Mouse (Mus musculus): Measurements from ENCODE around the gene Fam208b. TPM values are rescaled to one million over a fixed set of nuclear protein-coding genes. Genes with fewer than 3 reads are reported as not detected.

The Fam208b gene
- polyA plus RNA-seq (2012; ENCODE audit: insufficient read depth, insufficient read length, missing spikeins), result 8.1 and 12.9 TPM in 2 replicates

DNA sequence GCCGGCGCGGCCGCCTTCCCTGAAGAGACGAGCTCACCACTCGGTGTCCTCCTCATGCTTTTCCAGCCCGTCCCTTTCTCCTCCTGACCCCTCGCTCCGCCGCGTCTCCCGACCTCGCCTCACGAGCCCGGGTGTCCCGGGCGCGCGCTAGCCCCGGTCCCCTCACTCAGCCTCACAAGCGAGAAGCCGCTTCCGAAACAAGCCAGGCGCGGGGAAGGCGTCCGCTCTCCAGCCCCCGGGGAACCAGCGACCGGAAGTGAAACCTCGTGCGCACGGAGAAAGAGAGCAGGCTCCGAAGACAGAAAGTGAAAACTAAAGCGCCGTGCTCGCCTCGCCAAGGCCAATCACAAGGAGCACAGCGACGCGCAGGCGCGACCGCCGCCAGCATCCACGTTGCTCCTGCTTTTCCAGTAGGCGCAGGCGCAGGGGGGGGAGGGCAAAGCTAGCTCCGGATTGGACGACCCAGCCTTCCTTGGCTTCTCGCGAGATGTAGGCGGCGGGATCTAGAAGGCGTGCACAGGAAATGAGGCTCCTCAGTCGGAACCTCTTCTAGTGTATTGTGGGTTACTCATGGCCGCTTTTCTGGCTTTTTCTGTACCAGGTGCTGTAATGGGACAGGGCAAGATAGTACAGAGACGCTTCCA, at the start of gene Fam208b:
TSS of gene Fam208b (minus strand) at position 314 of the 644 bp plus-strand sequence.
- no peak for TF ChIP-seq CTCF (IDR thresholded peaks at IDR 0.05; ENCODE audit: low read depth, low read length)
- no peak for TF ChIP-seq POLR2A (IDR thresholded peaks at IDR 0.05; ENCODE audit: borderline replicate concordance, low read depth, low read length)
- H3K4me3 ChIP-seq (ENCODE audit: insufficient read depth, low read length), result peak within 1 kb of the TSS; percentile 99
- 0 out of 2 replicates have a peak, but pooled peaks cover 2% of the 10 kb centered on the region for H3K4me1 ChIP-seq (ENCODE audit: control insufficient read depth, insufficient read depth, low read length)
- H3K27ac ChIP-seq (ENCODE audit: insufficient read depth, low read depth, low read length), result peak within 1 kb of the TSS; percentile 81

DNA sequence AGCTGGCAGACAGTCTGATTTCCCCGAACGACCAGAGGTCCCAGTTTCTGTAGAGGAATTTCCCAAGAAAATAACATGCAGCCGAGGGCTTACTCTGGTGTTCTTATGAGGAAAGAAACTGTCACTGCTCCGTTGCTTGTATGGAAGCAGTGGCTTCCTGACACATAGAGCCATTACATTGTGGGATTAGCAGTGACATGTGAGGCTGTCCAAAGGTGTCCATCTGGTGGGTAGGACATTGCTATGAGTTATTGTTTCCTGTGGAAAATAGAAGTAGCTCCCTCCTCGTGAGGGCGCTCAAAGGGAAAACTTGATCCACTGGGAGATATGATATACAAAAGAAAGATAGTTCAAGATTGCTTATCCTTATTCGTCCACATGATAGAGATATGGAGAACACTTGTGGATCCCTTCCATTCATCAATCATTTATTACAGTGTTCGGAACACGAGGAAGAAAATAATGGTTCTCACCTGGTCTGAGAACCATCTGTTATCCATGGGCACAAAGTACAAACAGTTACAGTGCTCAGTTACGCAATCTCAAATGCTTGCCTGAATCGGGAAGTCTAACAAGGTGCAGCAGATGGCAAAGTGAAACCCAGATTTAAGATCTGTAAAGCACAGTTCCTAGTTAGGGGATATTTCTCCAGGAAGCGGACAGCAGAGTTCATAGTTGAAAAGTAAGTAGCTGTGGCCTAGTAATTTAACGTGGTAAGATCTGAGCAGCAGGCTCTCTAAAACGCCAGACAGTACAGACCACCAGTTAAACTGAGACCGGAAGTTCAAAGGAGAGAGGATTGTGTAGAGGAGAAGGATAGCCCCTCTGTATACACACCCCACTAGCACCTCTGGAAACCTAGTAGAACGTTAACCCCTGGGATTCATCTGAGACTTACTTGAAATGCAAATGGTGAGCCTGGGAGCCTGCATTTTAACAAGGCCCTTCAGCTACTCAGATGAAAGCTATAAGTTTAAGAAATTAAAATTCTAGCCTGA, 48.6 kb upstream of the Fam208b start:
- TF ChIP-seq CTCF (IDR thresholded peaks at IDR 0.05; ENCODE audit: low read depth, low read length) (no peak), POLR2A (IDR thresholded peaks at IDR 0.05; ENCODE audit: borderline replicate concordance, low read depth, low read length) (no peak)
- Histone ChIP-seq H3K27ac (ENCODE audit: insufficient read depth, low read depth, low read length) (no peak overlapping the region), H3K4me1 (ENCODE audit: control insufficient read depth, insufficient read depth, low read length) (no peaks in the 10 kb centered on the region), H3K4me3 (ENCODE audit: insufficient read depth, low read length) (no peak overlapping the region)

DNA sequence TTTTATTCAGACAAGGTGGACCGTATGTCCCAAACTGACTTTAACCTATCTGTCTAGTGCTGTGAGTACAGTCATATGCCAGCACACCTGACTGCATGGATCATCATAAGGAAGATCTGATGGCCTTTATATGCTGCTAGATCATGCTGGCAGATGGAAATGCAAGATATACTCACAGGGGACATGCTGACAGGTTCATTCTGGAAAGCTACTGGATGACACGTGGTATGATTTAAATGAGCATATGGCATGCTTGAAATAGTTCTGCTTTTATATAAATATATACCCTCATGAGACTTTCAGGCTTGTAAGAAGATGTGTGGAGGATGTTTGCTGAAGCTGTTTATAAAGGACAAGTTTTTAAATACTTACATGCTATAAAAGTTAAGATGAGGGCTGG, 43.5 kb upstream of the Fam208b start:
- H3K4me3 ChIP-seq (ENCODE audit: insufficient read depth, low read length), result no peak overlapping the region
- TF ChIP-seq CTCF (IDR thresholded peaks at IDR 0.05; ENCODE audit: low read depth, low read length), result no peak
- no peak overlapping the region for H3K27ac ChIP-seq (ENCODE audit: insufficient read depth, low read depth, low read length)
- H3K4me1 ChIP-seq (ENCODE audit: control insufficient read depth, insufficient read depth, low read length), result no peaks in the 10 kb centered on the region

DNA sequence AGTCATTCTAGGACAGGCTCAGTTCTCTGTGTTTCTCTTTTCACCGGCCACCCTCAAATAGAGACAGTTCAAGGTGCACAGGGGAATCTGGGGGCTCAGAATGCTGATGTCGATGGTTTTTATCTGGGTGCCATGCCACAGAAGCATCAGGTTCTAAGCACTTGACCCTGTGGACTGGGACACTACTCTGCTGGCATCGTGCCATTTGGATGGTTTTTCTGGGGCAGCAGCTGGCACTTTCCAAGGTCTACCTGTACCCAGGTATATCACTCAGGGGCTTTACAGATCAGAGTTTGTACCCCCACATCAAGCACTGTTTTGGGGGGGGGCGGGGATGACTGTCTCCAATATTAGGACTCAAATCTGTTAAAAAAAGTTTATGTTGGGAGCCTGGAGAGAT, 39.7 kb upstream of the Fam208b start:
- TF ChIP-seq CTCF (IDR thresholded peaks at IDR 0.05; ENCODE audit: low read depth, low read length) (no peak), POLR2A (IDR thresholded peaks at IDR 0.05; ENCODE audit: borderline replicate concordance, low read depth, low read length) (no peak)

DNA sequence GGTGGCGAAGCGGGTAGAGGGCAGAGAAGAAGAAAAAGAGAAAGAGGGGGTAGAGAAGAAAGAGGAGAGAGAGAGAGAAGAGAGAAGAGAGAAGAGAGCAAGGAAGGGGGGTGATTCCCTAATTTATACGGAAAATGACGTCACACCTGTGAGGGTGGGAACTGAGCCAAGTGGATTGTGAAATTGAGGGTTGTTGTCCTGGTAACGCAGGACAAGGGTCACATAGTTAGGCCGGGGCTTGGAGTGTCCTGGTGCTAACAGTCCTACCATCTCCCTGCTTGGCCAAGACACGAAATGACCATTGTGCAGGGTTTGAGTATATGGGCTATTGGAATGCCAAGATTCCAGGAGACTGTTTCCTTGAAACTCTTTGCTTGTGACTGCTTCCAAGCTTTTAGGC, 35.7 kb upstream of the Fam208b start:
- H3K4me3 ChIP-seq (ENCODE audit: insufficient read depth, low read length), result no peak overlapping the region
- no peaks in the 10 kb centered on the region for H3K4me1 ChIP-seq (ENCODE audit: control insufficient read depth, insufficient read depth, low read length)
- no peak overlapping the region for H3K27ac ChIP-seq (ENCODE audit: insufficient read depth, low read depth, low read length)
- TF ChIP-seq CTCF (IDR thresholded peaks at IDR 0.05; ENCODE audit: low read depth, low read length) (no peak), POLR2A (IDR thresholded peaks at IDR 0.05; ENCODE audit: borderline replicate concordance, low read depth, low read length) (no peak)

More for the DNA sequence above, 39.7 kb upstream of the Fam208b start:
- H3K27ac ChIP-seq (ENCODE audit: insufficient read depth, low read depth, low read length), result no peak overlapping the region
- no peak overlapping the region for H3K4me3 ChIP-seq (ENCODE audit: insufficient read depth, low read length)
- no peaks in the 10 kb centered on the region for H3K4me1 ChIP-seq (ENCODE audit: control insufficient read depth, insufficient read depth, low read length)

DNA sequence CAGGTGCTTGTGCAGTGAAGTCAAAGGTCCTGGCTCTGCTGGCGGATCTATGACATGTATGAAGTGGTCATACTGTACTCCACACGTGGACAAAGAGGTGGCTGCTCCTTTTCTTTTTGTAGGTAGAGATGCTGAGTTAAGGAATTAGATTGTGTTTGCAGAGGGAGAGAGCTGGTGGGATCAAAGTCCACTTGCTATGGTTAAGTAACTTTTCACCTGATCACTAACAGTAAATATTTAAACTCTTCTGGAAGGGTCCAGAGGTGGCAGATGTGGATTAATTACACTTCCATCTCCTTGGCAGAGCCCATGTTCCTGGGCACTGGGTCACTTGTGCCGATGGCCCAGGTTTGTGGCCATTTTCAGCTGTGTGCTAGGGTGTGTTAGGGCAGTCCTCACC, 35.0 kb upstream of the Fam208b start:
- no peak overlapping the region for H3K27ac ChIP-seq (ENCODE audit: insufficient read depth, low read depth, low read length)
- TF ChIP-seq CTCF (IDR thresholded peaks at IDR 0.05; ENCODE audit: low read depth, low read length) (no peak), POLR2A (IDR thresholded peaks at IDR 0.05; ENCODE audit: borderline replicate concordance, low read depth, low read length) (no peak)
- H3K4me1 ChIP-seq (ENCODE audit: control insufficient read depth, insufficient read depth, low read length), result no peaks in the 10 kb centered on the region
- no peak overlapping the region for H3K4me3 ChIP-seq (ENCODE audit: insufficient read depth, low read length)

DNA sequence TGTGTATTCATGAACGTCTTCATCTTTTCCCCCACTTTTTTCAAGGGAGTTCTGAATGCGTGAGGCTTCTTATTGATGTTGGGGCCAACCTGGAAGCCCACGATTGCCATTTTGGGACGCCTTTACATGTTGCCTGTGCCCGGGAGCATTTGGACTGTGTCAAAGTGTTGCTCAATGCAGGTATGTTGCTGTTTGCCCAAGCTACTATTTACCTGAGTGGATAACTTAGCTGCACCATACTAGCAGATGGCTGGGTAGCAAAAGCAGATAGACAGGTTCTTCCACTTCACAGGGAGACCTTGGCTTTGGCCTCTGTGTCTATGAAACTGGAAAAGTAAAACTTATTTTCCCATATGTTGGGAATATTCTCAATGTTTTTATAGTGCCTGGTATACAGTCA, 34.0 kb upstream of the Fam208b start:
- no peak for TF ChIP-seq CTCF (IDR thresholded peaks at IDR 0.05; ENCODE audit: low read depth, low read length)
- TF ChIP-seq POLR2A (IDR thresholded peaks at IDR 0.05; ENCODE audit: borderline replicate concordance, low read depth, low read length), result no peak
- H3K27ac ChIP-seq (ENCODE audit: insufficient read depth, low read depth, low read length), result no peak overlapping the region

DNA sequence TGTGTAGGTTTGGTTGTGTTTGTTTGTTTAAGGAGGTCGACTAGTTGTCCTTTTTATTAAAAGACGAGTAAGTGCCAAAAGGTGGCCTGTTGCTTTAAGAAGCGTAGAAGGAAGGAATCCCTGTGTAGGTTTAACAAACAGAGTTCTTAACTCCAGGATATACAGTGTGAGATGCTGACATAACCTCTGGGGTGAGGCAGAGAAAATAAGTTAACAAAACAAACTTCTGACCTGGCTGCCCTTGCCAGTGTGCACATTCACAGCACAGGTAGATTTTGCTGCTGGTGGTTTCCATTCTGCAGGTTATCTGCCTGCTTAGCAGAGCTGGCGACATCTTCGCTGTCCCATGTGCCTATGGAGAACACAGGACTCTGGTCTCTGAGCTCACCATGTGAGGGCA, 31.6 kb upstream of the Fam208b start:
- Histone ChIP-seq H3K4me1 (ENCODE audit: control insufficient read depth, insufficient read depth, low read length) (no peaks in the 10 kb centered on the region), H3K4me3 (ENCODE audit: insufficient read depth, low read length) (no peak overlapping the region), H3K27ac (ENCODE audit: insufficient read depth, low read depth, low read length) (no peak overlapping the region)
- TF ChIP-seq POLR2A (IDR thresholded peaks at IDR 0.05; ENCODE audit: borderline replicate concordance, low read depth, low read length) (no peak), CTCF (IDR thresholded peaks at IDR 0.05; ENCODE audit: low read depth, low read length) (no peak)

More for the DNA sequence above, 34.0 kb upstream of the Fam208b start:
- Histone ChIP-seq H3K4me1 (ENCODE audit: control insufficient read depth, insufficient read depth, low read length) (no peaks in the 10 kb centered on the region), H3K4me3 (ENCODE audit: insufficient read depth, low read length) (no peak overlapping the region)

DNA sequence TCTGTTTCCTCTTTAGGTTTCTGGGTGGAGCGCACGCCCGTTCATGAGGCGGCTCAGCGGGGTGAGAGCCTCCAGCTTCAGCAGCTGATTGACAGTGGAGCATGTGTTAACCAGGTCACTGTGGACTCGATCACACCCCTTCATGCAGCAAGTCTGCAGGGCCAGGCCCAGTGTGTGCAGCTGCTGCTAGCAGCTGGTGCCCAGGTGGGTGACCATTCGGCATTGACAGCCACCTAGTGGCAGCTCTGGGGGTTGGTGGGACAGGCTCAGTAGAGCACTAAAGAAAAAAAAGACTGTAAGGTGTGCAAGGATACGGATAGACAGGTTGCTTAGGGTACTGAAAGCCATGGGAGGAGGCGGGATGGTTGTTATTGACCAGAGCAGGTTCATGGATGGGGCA, 31.1 kb upstream of the Fam208b start:
- no peak overlapping the region for H3K27ac ChIP-seq (ENCODE audit: insufficient read depth, low read depth, low read length)
- H3K4me1 ChIP-seq (ENCODE audit: control insufficient read depth, insufficient read depth, low read length), result no peaks in the 10 kb centered on the region
- H3K4me3 ChIP-seq (ENCODE audit: insufficient read depth, low read length), result no peak overlapping the region
- TF ChIP-seq CTCF (IDR thresholded peaks at IDR 0.05; ENCODE audit: low read depth, low read length), result no peak
- TF ChIP-seq POLR2A (IDR thresholded peaks at IDR 0.05; ENCODE audit: borderline replicate concordance, low read depth, low read length), result no peak

DNA sequence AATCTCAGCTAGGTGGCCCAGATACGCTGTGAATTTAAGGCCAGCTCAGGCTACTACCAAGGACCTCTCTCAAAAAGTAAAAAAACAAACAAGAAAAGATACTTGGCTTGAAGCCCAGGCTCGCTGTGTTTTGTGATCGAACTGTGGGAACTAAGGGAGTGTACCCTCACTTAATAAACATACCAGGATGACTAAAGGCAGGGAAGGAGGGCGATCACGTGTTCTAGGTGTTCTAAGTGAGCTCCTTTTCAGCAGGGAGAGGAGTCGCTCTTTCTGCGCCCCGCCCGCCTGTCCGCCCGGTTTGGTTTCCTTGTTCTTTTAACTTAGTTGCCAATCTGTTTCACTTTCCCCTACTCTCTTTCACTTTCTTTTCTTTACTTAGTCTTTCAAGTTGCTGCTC, 25.9 kb upstream of the Fam208b start:
- no peak overlapping the region for H3K4me3 ChIP-seq (ENCODE audit: insufficient read depth, low read length)
- no peak overlapping the region for H3K27ac ChIP-seq (ENCODE audit: insufficient read depth, low read depth, low read length)

More for the DNA sequence above, 25.9 kb upstream of the Fam208b start:
- TF ChIP-seq POLR2A (IDR thresholded peaks at IDR 0.05; ENCODE audit: borderline replicate concordance, low read depth, low read length) (no peak), CTCF (IDR thresholded peaks at IDR 0.05; ENCODE audit: low read depth, low read length) (no peak)
- H3K4me1 ChIP-seq (ENCODE audit: control insufficient read depth, insufficient read depth, low read length), result peaks cover 3% of the 10 kb centered on the region; the same call in 1 of the 2 replicates

Data from bone marrow macrophage, adult 2 months (primary cell).